Mouse (Mus musculus) G1E (cell line): ENCODE data around the gene Olfr1410.

Source experiments
- CTCF ChIP-seq: IDR thresholded peaks from 2 replicates; pipeline ENCODE4 v1.5.1; 2012; ENCODE audit warnings: low read depth, low read length, inconsistent platforms, mixed read lengths
- TAL1 ChIP-seq: conservative IDR thresholded peaks from 2 replicates; pipeline ENCODE4 v1.6.1; 2012; ENCODE audit warnings: low read depth, low read length, inconsistent platforms, mixed read lengths

GRCm38 (mm10) chr1:92636676-92637075, 31.1 kb downstream of the Olfr1410 start:
- no peak for TF ChIP-seq CTCF
- no peak for TF ChIP-seq TAL1
